Mouse (Mus musculus): Measurements from ENCODE around the gene Elmo1. TPM values are rescaled to one million over a fixed set of nuclear protein-coding genes. Genes with fewer than 3 reads are reported as not detected.

Elmo1 gene
- total and polyA plus RNA-seq, 3 experiments, result 0.16 to 5.3 TPM; not detected in 1

DNA sequence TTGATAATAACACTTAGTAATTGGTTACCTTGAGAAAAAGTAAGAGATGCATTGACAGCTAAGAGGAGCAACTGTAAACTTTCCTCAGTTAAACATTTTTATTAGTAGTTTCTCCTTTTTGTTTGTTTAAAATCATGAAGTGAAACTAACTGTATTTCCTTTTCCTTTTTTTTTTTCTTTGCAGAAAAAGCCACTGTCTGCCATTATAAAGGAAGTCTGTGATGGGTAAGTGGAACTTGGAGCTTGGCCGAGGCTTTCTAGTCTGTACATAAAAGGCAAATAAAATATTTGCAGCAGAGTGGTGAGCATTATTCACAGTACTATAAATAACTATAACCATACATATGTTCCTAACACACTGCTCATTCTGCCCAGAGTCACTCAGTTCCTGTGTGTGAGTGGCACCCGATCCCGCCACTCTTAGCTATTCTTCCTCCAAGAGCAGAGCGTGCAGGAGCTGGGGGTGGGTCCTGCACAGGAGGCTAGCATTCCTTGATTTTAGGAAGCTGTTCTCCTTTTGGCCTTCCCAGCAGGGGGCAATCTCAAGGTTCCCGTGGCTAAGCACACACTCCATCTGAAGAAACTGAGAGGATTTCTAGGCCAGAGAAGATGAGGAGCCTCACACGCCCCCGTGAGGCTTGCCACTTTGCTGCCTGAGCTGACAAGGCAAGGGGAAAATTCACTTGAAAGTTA, 117.7 kb downstream of the Elmo1 start:
- Histone ChIP-seq H3K4me1 (ENCODE audit: insufficient read depth, low read depth, low read length) (no peaks in the 10 kb centered on the region), H3K36me3 (replicated peaks) (no peaks in the 10 kb centered on the region), H3K9me3 (replicated peaks) (no peaks in the 10 kb centered on the region), H3K4me3 (ENCODE audit: low read depth, low read length) (no peak overlapping the region), H3K27me3 (ENCODE audit: insufficient read depth, low read length) (no peaks in the 10 kb centered on the region)
- no peak for ATAC-seq (ENCODE audit: extremely low read depth, insufficient number of reproducible peaks, low FRiP score, poor library complexity, severe bottlenecking)
- TF ChIP-seq GATA2 (IDR thresholded peaks at IDR 0.05; ENCODE audit: borderline replicate concordance, low read depth, low read length) (no peak), GATA1 (IDR thresholded peaks at IDR 0.05; ENCODE audit: borderline replicate concordance, low read length) (no peak), POLR2AphosphoS5 (IDR thresholded peaks at IDR 0.05; ENCODE audit: insufficient replicate concordance, low read depth, low read length) (no peak), TAL1 (conservative IDR thresholded peaks at IDR 0.05; ENCODE audit: low read depth, low read length) (no peak), CTCF (IDR thresholded peaks at IDR 0.05; ENCODE audit: low read depth, low read length) (no peak)
- DNase-seq (ENCODE audit: low spot score), result no peak

GRCm38 (mm10) chr13:20208867-20209266, 118.5 kb downstream of the Elmo1 start:
- no peak for ATAC-seq (ENCODE audit: extremely low read depth, insufficient number of reproducible peaks, low FRiP score, poor library complexity, severe bottlenecking)
- no peaks in the 10 kb centered on the region for H3K4me1 ChIP-seq (ENCODE audit: insufficient read depth, low read depth, low read length)
- H3K27me3 ChIP-seq (ENCODE audit: insufficient read depth, low read length), result no peaks in the 10 kb centered on the region
- no peak overlapping the region for H3K4me3 ChIP-seq (ENCODE audit: low read depth, low read length)
- H3K9me3 ChIP-seq (replicated peaks), result no peaks in the 10 kb centered on the region
- no peaks in the 10 kb centered on the region for H3K36me3 ChIP-seq (replicated peaks)
- TF ChIP-seq TAL1 (conservative IDR thresholded peaks at IDR 0.05; ENCODE audit: low read depth, low read length), result no peak
- TF ChIP-seq POLR2AphosphoS5 (IDR thresholded peaks at IDR 0.05; ENCODE audit: insufficient replicate concordance, low read depth, low read length), result no peak
- TF ChIP-seq GATA1 (IDR thresholded peaks at IDR 0.05; ENCODE audit: borderline replicate concordance, low read length), result no peak
- no peak for TF ChIP-seq CTCF (IDR thresholded peaks at IDR 0.05; ENCODE audit: low read depth, low read length)
- TF ChIP-seq GATA2 (IDR thresholded peaks at IDR 0.05; ENCODE audit: borderline replicate concordance, low read depth, low read length), result no peak
- DNase-seq (ENCODE audit: low spot score), result no peak

- Histone ChIP-seq H3K9me3 (replicated peaks) (no peaks in the 10 kb centered on the region), H3K4me3 (ENCODE audit: low read depth, low read length) (no peak overlapping the region), H3K27me3 (ENCODE audit: insufficient read depth, low read length) (no peaks in the 10 kb centered on the region), H3K36me3 (replicated peaks) (no peaks in the 10 kb centered on the region), H3K4me1 (ENCODE audit: insufficient read depth, low read depth, low read length) (no peaks in the 10 kb centered on the region)
- no peak for DNase-seq (ENCODE audit: low spot score)
- no peak for TF ChIP-seq POLR2AphosphoS5 (IDR thresholded peaks at IDR 0.05; ENCODE audit: insufficient replicate concordance, low read depth, low read length)
- TF ChIP-seq CTCF (IDR thresholded peaks at IDR 0.05; ENCODE audit: low read depth, low read length), result no peak
- TF ChIP-seq GATA2 (IDR thresholded peaks at IDR 0.05; ENCODE audit: borderline replicate concordance, low read depth, low read length), result no peak
- no peak for TF ChIP-seq GATA1 (IDR thresholded peaks at IDR 0.05; ENCODE audit: borderline replicate concordance, low read length)
- no peak for TF ChIP-seq TAL1 (conservative IDR thresholded peaks at IDR 0.05; ENCODE audit: low read depth, low read length)
- no peak for ATAC-seq (ENCODE audit: extremely low read depth, insufficient number of reproducible peaks, low FRiP score, poor library complexity, severe bottlenecking)
Measured at GRCm38 (mm10) chr13:20211780-20212179, 121.4 kb downstream of the Elmo1 start.

DNA sequence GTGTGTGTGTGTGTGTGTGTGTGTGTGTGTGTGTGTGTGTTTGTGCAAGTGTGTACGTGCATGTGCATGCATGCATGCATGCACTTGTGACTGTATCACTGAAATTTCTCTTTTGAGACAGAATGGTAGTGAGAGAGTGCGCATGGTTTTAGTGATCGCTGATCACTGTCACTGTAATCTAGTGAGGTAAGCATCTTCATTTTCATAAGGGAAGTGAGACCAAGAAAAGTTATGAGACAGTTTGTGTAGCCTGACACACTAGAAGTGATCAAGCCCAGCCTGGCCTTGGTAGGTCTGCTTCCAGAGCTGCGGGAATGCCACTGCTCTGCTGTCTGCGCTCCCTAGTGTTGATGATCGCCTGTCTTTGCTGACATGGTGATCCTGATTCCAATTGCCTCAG, 122.3 kb downstream of the Elmo1 start:
- DNase-seq (ENCODE audit: low spot score), result no peak
- Histone ChIP-seq H3K27me3 (ENCODE audit: insufficient read depth, low read length) (no peaks in the 10 kb centered on the region), H3K4me3 (ENCODE audit: low read depth, low read length) (no peak overlapping the region), H3K9me3 (replicated peaks) (no peaks in the 10 kb centered on the region), H3K4me1 (ENCODE audit: insufficient read depth, low read depth, low read length) (no peaks in the 10 kb centered on the region), H3K36me3 (replicated peaks) (no peaks in the 10 kb centered on the region)
- ATAC-seq (ENCODE audit: extremely low read depth, insufficient number of reproducible peaks, low FRiP score, poor library complexity, severe bottlenecking), result no peak
- TF ChIP-seq GATA2 (IDR thresholded peaks at IDR 0.05; ENCODE audit: borderline replicate concordance, low read depth, low read length), result no peak
- no peak for TF ChIP-seq TAL1 (conservative IDR thresholded peaks at IDR 0.05; ENCODE audit: low read depth, low read length)
- no peak for TF ChIP-seq CTCF (IDR thresholded peaks at IDR 0.05; ENCODE audit: low read depth, low read length)
- TF ChIP-seq POLR2AphosphoS5 (IDR thresholded peaks at IDR 0.05; ENCODE audit: insufficient replicate concordance, low read depth, low read length), result no peak
- TF ChIP-seq GATA1 (IDR thresholded peaks at IDR 0.05; ENCODE audit: borderline replicate concordance, low read length), result no peak

- Histone ChIP-seq H3K4me1 (ENCODE audit: insufficient read depth, low read depth, low read length) (no peaks in the 10 kb centered on the region), H3K36me3 (replicated peaks) (no peaks in the 10 kb centered on the region), H3K27me3 (ENCODE audit: insufficient read depth, low read length) (no peaks in the 10 kb centered on the region), H3K9me3 (replicated peaks) (no peaks in the 10 kb centered on the region), H3K4me3 (ENCODE audit: low read depth, low read length) (no peak overlapping the region)
- ATAC-seq (ENCODE audit: extremely low read depth, insufficient number of reproducible peaks, low FRiP score, poor library complexity, severe bottlenecking) (no peak), DNase-seq (ENCODE audit: low spot score) (no peak)
- TF ChIP-seq CTCF (IDR thresholded peaks at IDR 0.05; ENCODE audit: low read depth, low read length), result no peak
- TF ChIP-seq TAL1 (conservative IDR thresholded peaks at IDR 0.05; ENCODE audit: low read depth, low read length), result no peak
- TF ChIP-seq POLR2AphosphoS5 (IDR thresholded peaks at IDR 0.05; ENCODE audit: insufficient replicate concordance, low read depth, low read length), result no peak
- no peak for TF ChIP-seq GATA2 (IDR thresholded peaks at IDR 0.05; ENCODE audit: borderline replicate concordance, low read depth, low read length)
- TF ChIP-seq GATA1 (IDR thresholded peaks at IDR 0.05; ENCODE audit: borderline replicate concordance, low read length), result no peak
Measured at GRCm38 (mm10) chr13:20213861-20214260, 123.5 kb downstream of the Elmo1 start.

DNA sequence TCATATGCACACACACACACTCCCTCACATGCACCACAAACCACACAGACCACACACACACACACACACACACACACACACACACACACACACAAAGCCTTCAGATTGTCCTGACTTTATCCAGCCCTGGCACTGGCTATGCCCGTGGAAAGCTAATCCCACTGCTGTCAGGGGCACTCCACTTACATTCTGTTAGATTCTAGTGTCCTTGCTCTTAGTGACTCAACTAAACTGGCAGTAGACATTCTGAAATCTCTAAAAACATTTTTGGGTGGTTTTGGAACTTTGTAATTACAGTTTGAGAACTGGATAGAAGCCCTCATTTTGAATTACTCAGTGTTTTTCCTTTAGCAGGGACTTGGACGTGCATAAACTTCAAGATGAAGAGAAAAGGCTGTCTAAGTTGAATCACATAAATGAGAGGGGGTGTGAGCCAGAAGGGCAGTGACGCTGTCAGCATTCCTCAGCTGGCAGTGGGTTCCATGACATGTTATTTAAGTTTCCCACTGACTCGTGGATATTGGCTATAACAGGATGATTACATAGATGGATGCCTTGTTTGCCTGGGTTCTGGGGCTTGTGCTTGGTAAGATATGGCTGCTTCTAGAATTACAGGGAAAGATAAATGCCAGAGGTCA, 127.2 kb downstream of the Elmo1 start:
- no peaks in the 10 kb centered on the region for H3K36me3 ChIP-seq (replicated peaks)
- no peaks in the 10 kb centered on the region for H3K9me3 ChIP-seq (replicated peaks)
- ATAC-seq (ENCODE audit: extremely low read depth, insufficient number of reproducible peaks, low FRiP score, poor library complexity, severe bottlenecking) (no peak), DNase-seq (ENCODE audit: low spot score) (no peak)
- no peak overlapping the region for H3K4me3 ChIP-seq (ENCODE audit: low read depth, low read length)
- TF ChIP-seq GATA2 (IDR thresholded peaks at IDR 0.05; ENCODE audit: borderline replicate concordance, low read depth, low read length) (no peak), GATA1 (IDR thresholded peaks at IDR 0.05; ENCODE audit: borderline replicate concordance, low read length) (no peak), TAL1 (conservative IDR thresholded peaks at IDR 0.05; ENCODE audit: low read depth, low read length) (no peak), CTCF (IDR thresholded peaks at IDR 0.05; ENCODE audit: low read depth, low read length) (no peak), POLR2AphosphoS5 (IDR thresholded peaks at IDR 0.05; ENCODE audit: insufficient replicate concordance, low read depth, low read length) (no peak)
- no peaks in the 10 kb centered on the region for H3K27me3 ChIP-seq (ENCODE audit: insufficient read depth, low read length)
- no peaks in the 10 kb centered on the region for H3K4me1 ChIP-seq (ENCODE audit: insufficient read depth, low read depth, low read length)
